Mouse (Mus musculus): ENCODE results near the gene Chd8. TPM values are rescaled to one million over a fixed set of nuclear protein-coding genes. Genes with fewer than 3 reads are reported as not detected.
A peak's percentile ranks its signal among the peaks of the same experiment; 100 is the strongest.

Chd8 gene
- polyA plus RNA-seq, 1 experiment from 2014 or later: 15.7 TPM

GRCm38 (mm10) chr14:52246129-52246528, 11.5 kb downstream of the Chd8 start:
- Histone ChIP-seq H3K4me2 (replicated peaks; ENCODE audit: low read depth) (no peak overlapping the region), H3K36me3 (ENCODE audit: control insufficient read depth, insufficient read depth) (peaks cover 4% of the 10 kb centered on the region; the same call in 1 of the 2 replicates), H3K4me1 (replicated peaks; ENCODE audit: control insufficient read depth, insufficient read depth, low read length) (0 out of 2 replicates have a peak, but pooled peaks cover 3% of the 10 kb centered on the region), H3K27me3 (replicated peaks; ENCODE audit: control insufficient read depth, insufficient read depth, low read length) (no peaks in the 10 kb centered on the region), H3K4me3 (ENCODE audit: low read depth, low read length) (no peak overlapping the region), H3K9ac (ENCODE audit: low read depth, low read length) (no peak overlapping the region), H3K27ac (ENCODE audit: low read depth, low read length) (no peak overlapping the region), H3K9me3 (ENCODE audit: control insufficient read depth) (no peaks in the 10 kb centered on the region)
- no peak for ATAC-seq
- no peak for TF ChIP-seq CTCF (IDR thresholded peaks at IDR 0.05; ENCODE audit: low read depth)
- WGBS: 70% methylated on average over 4 of the region's 4 CpGs

DNA sequence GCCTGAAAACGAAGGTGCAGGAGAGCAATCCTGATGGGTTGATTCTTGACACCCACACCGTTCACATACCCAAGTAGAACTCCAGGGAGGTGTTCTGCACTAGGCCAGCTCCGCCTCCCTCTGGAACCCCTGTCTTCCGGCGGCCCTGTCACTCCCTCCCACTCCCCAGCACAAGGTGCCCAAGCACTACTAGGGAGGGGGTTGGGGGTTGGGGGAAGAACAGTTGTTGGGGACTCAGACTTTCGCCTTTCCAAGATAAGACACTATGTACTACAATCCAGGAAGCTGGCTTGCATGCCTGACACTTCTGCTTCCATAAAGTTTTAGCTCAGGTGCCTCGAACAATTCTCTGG, 12.9 kb downstream of the Chd8 start:
- H3K4me2 ChIP-seq (replicated peaks; ENCODE audit: low read depth): peak overlapping the region; percentile 75
- H3K27ac ChIP-seq (ENCODE audit: low read depth, low read length): peak overlapping the region; percentile 89
- H3K36me3 ChIP-seq (ENCODE audit: control insufficient read depth, insufficient read depth): peaks cover 4% of the 10 kb centered on the region; the same call in 1 of the 2 replicates
- no peak for TF ChIP-seq CTCF (IDR thresholded peaks at IDR 0.05; ENCODE audit: low read depth)
- WGBS: 5% methylated on average over 7 of the region's 7 CpGs
- H3K9ac ChIP-seq (ENCODE audit: low read depth, low read length): peak overlapping the region; percentile 56
- ATAC-seq: peak; percentile 64
- no peaks in the 10 kb centered on the region for H3K27me3 ChIP-seq (replicated peaks; ENCODE audit: control insufficient read depth, insufficient read depth, low read length)
- H3K9me3 ChIP-seq (ENCODE audit: control insufficient read depth): no peaks in the 10 kb centered on the region
- 0 out of 2 replicates have a peak, but pooled peaks cover 3% of the 10 kb centered on the region for H3K4me1 ChIP-seq (replicated peaks; ENCODE audit: control insufficient read depth, insufficient read depth, low read length)
- H3K4me3 ChIP-seq (ENCODE audit: low read depth, low read length): peak overlapping the region; percentile 64

- Histone ChIP-seq H3K4me1 (replicated peaks; ENCODE audit: control insufficient read depth, insufficient read depth, low read length) (0 out of 2 replicates have a peak, but pooled peaks cover 3% of the 10 kb centered on the region), H3K36me3 (ENCODE audit: control insufficient read depth, insufficient read depth) (peaks cover 4% of the 10 kb centered on the region; the same call in 1 of the 2 replicates), H3K9ac (ENCODE audit: low read depth, low read length) (peak overlapping the region; percentile 56), H3K4me2 (replicated peaks; ENCODE audit: low read depth) (peak overlapping the region; percentile 75), H3K9me3 (ENCODE audit: control insufficient read depth) (no peaks in the 10 kb centered on the region), H3K27me3 (replicated peaks; ENCODE audit: control insufficient read depth, insufficient read depth, low read length) (no peaks in the 10 kb centered on the region), H3K4me3 (ENCODE audit: low read depth, low read length) (peak overlapping the region; percentile 64), H3K27ac (ENCODE audit: low read depth, low read length) (peak overlapping the region; percentile 89)
- ATAC-seq: peak; percentile 99
- TF ChIP-seq CTCF (IDR thresholded peaks at IDR 0.05; ENCODE audit: low read depth): no peak
- under 1% methylated on average over 32 of the region's 32 CpGs for WGBS
These were observed 13.4 kb downstream of the Chd8 start for GRCm38 (mm10) chr14:52244041-52244689.

DNA sequence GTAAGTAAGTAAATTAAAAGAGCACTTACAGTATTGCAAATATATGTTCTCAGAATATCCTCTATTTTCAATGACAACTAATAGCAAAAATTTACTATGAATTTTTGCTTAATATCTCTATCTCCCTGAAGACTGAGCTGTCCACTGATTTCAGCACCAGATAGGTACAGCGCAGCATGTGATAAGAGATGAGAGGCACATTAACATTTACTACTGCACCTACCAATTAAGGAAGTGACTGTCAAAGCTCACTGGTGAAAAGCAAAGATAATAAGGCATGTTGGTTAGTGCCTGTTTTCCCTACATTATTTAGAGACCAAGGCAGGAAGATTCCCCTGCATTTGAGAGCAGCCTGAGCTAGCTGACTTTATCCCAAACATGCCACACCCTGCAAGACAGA, 21.4 kb downstream of the Chd8 start:
- ATAC-seq: no peak
- H3K36me3 ChIP-seq (ENCODE audit: control insufficient read depth, insufficient read depth): peaks cover 54% of the 10 kb centered on the region
- WGBS: 58% methylated on average over 1 of the region's 1 CpGs

DNA sequence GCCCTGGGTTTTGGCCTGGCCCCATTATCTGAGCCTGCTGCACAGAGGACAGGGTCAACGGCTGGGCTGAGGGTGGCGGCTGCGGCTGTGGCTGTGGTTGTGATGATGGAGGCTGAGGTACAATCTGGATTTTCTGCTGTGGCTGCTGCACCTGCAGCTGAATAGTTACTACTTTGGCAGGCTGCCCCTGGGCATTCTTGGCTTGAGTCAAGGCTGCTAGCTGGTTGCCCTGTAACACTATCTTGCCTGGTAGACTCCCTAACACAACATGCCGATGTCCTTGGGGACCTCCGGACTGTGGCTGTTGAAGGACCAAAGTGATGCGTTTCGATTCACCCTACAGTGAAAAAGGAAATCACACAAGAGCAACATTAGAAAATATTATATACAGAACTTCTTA, 22.4 kb downstream of the Chd8 start:
- ATAC-seq: no peak
- TF ChIP-seq CTCF (IDR thresholded peaks at IDR 0.05; ENCODE audit: low read depth): no peak
- Histone ChIP-seq H3K4me1 (replicated peaks; ENCODE audit: control insufficient read depth, insufficient read depth, low read length) (no peaks in the 10 kb centered on the region), H3K4me2 (replicated peaks; ENCODE audit: low read depth) (no peak overlapping the region), H3K9me3 (ENCODE audit: control insufficient read depth) (no peaks in the 10 kb centered on the region), H3K36me3 (ENCODE audit: control insufficient read depth, insufficient read depth) (peaks cover 60% of the 10 kb centered on the region), H3K4me3 (ENCODE audit: low read depth, low read length) (no peak overlapping the region), H3K27ac (ENCODE audit: low read depth, low read length) (no peak overlapping the region), H3K9ac (ENCODE audit: low read depth, low read length) (no peak overlapping the region), H3K27me3 (replicated peaks; ENCODE audit: control insufficient read depth, insufficient read depth, low read length) (no peaks in the 10 kb centered on the region)
- WGBS: 94% methylated on average over 7 of the region's 7 CpGs

More for the DNA sequence above, 21.4 kb downstream of the Chd8 start:
- Histone ChIP-seq H3K9me3 (ENCODE audit: control insufficient read depth) (no peaks in the 10 kb centered on the region), H3K4me2 (replicated peaks; ENCODE audit: low read depth) (no peak overlapping the region), H3K27me3 (replicated peaks; ENCODE audit: control insufficient read depth, insufficient read depth, low read length) (no peaks in the 10 kb centered on the region), H3K4me1 (replicated peaks; ENCODE audit: control insufficient read depth, insufficient read depth, low read length) (no peaks in the 10 kb centered on the region), H3K9ac (ENCODE audit: low read depth, low read length) (no peak overlapping the region), H3K4me3 (ENCODE audit: low read depth, low read length) (no peak overlapping the region), H3K27ac (ENCODE audit: low read depth, low read length) (no peak overlapping the region)
- TF ChIP-seq CTCF (IDR thresholded peaks at IDR 0.05; ENCODE audit: low read depth): no peak

GRCm38 (mm10) chr14:52232249-52232648, 25.3 kb downstream of the Chd8 start:
- peaks cover 74% of the 10 kb centered on the region for H3K36me3 ChIP-seq (ENCODE audit: control insufficient read depth, insufficient read depth)
- no peak for ATAC-seq
- H3K4me2 ChIP-seq (replicated peaks; ENCODE audit: low read depth): no peak overlapping the region
- no peaks in the 10 kb centered on the region for H3K27me3 ChIP-seq (replicated peaks; ENCODE audit: control insufficient read depth, insufficient read depth, low read length)
- no peaks in the 10 kb centered on the region for H3K9me3 ChIP-seq (ENCODE audit: control insufficient read depth)
- 88% methylated on average over 6 of the region's 6 CpGs for WGBS
- no peak for TF ChIP-seq CTCF (IDR thresholded peaks at IDR 0.05; ENCODE audit: low read depth)
- no peak overlapping the region for H3K9ac ChIP-seq (ENCODE audit: low read depth, low read length)
- H3K4me3 ChIP-seq (ENCODE audit: low read depth, low read length): no peak overlapping the region
- H3K4me1 ChIP-seq (replicated peaks; ENCODE audit: control insufficient read depth, insufficient read depth, low read length): no peaks in the 10 kb centered on the region
- H3K27ac ChIP-seq (ENCODE audit: low read depth, low read length): no peak overlapping the region

Data from intestine, postnatal 0 days (tissue).